25 mouse cellular contexts compared by ENCODE assay signal in genomic region chr6:62458710-62459109, GRCm38 (mm10).
"Had no signal": no experiment of that assay in that cellular context is flagged by ENCODE, and none has a peak within 500 bp of the region (broad histone marks: within the 10 kb centered on the region; RNA-seq: fewer than 3 reads in every experiment).

No protein-coding gene starts in this region.

- H3K4me2 ChIP-seq: embryonic facial prominence, embryonic 12.5 days; embryonic facial prominence, embryonic 13.5 days; embryonic facial prominence, embryonic 15.5 days; forebrain, embryonic 12.5 days; forebrain, embryonic 13.5 days; forebrain, embryonic 15.5 days had no signal

- H3K27me3 ChIP-seq: embryonic facial prominence, embryonic 12.5 days; embryonic facial prominence, embryonic 13.5 days; embryonic facial prominence, embryonic 15.5 days; forebrain, embryonic 12.5 days; forebrain, embryonic 13.5 days; forebrain, embryonic 15.5 days had no signal

- H3K4me3 ChIP-seq: embryonic facial prominence, embryonic 10.5 days; embryonic facial prominence, embryonic 12.5 days; embryonic facial prominence, embryonic 13.5 days; embryonic facial prominence, embryonic 15.5 days; erythroblast, embryonic 14.5 days; forebrain, embryonic 10.5 days; forebrain, embryonic 12.5 days; forebrain, embryonic 13.5 days; forebrain, embryonic 15.5 days; gastrocnemius, adult 2 months; heart, adult 2 months had no signal

- H3K36me3 ChIP-seq: embryonic facial prominence, embryonic 10.5 days; embryonic facial prominence, embryonic 12.5 days; embryonic facial prominence, embryonic 13.5 days; embryonic facial prominence, embryonic 15.5 days; forebrain, embryonic 10.5 days; forebrain, embryonic 12.5 days; forebrain, embryonic 15.5 days had no signal

- DNase-seq: cerebellum, adult 9-10 months; cerebellum, adult 9-11 months; cerebellum, postnatal 10 days; cerebellum, postnatal 14 days; cerebellum, postnatal 25 days; cerebellum, postnatal 36 days; embryo, embryonic 11 days; forebrain, postnatal 0 days; gastrocnemius, adult 2 months; gastrocnemius, postnatal 10 days; gastrocnemius, postnatal 14 days; gastrocnemius, postnatal 25 days; gastrocnemius, postnatal 36 days; heart, adult 11 months; heart, adult 18-20 months; heart, adult 2 months had no signal
